Mouse (Mus musculus) right cerebral cortex, postnatal 25 days (tissue): ENCODE measurements around the gene Lsmem1.
"Not testable (repeated sequence)": the region's sequence is repeated elsewhere in the genome, so short reads cannot be mapped to it uniquely, and the experiment has no call there.

Experiments used
- DNase-seq: peaks from one replicate; pipeline ENCODE4 v3.0.0; 2022

Lsmem1 gene

GRCm38 (mm10) chr12:40209049-40209448 lies 9.8 kb upstream of the Lsmem1 start:
- DNase-seq, result no peak

GRCm38 (mm10) chr12:40207909-40208308 lies 8.6 kb upstream of the Lsmem1 start:
- no peak for DNase-seq

GRCm38 (mm10) chr12:40202161-40203035 lies 3.1 kb upstream of the Lsmem1 start:
- no peak for DNase-seq

GRCm38 (mm10) chr12:40200484-40201235 lies 1.4 kb upstream of the Lsmem1 start:
- no peak for DNase-seq

GRCm38 (mm10) chr12:40199795-40200402 lies 609 bp upstream of the Lsmem1 start:
- peak; percentile 69 for DNase-seq

GRCm38 (mm10) chr12:40198427-40198826 lies 863 bp downstream of the Lsmem1 start:
- DNase-seq, result no peak

- DNase-seq, result no peak
These were observed 1.3 kb downstream of the Lsmem1 start for GRCm38 (mm10) chr12:40198019-40198418.

GRCm38 (mm10) chr12:40197511-40197910 lies 1.8 kb downstream of the Lsmem1 start:
- no peak for DNase-seq

- DNase-seq, result no peak
These were observed 13.8 kb downstream of the Lsmem1 start for GRCm38 (mm10) chr12:40185474-40185873.

- DNase-seq, result no peak
These were observed 22.2 kb downstream of the Lsmem1 start for GRCm38 (mm10) chr12:40177089-40177488.

- DNase-seq, result no peak
These were observed 23.1 kb downstream of the Lsmem1 start for GRCm38 (mm10) chr12:40176158-40176557.

- DNase-seq, result not testable (repeated sequence)
These were observed 24.1 kb downstream of the Lsmem1 start for GRCm38 (mm10) chr12:40175171-40175570.

GRCm38 (mm10) chr12:40171637-40172036 lies 27.7 kb downstream of the Lsmem1 start:
- DNase-seq, result no peak

GRCm38 (mm10) chr12:40169675-40170074 lies 29.6 kb downstream of the Lsmem1 start:
- DNase-seq, result no peak

- DNase-seq, result no peak
These were observed 34.7 kb downstream of the Lsmem1 start for GRCm38 (mm10) chr12:40164621-40165020.

- no peak for DNase-seq
These were observed 38.5 kb downstream of the Lsmem1 start for GRCm38 (mm10) chr12:40160777-40161176.

- DNase-seq, result no peak
These were observed 45.1 kb downstream of the Lsmem1 start for GRCm38 (mm10) chr12:40154188-40154587.

GRCm38 (mm10) chr12:40152353-40153069 lies 46.8 kb downstream of the Lsmem1 start:
- no peak for DNase-seq

- DNase-seq, result no peak
These were observed 52.0 kb downstream of the Lsmem1 start for GRCm38 (mm10) chr12:40147319-40147718.

GRCm38 (mm10) chr12:40146510-40146909 lies 52.8 kb downstream of the Lsmem1 start:
- DNase-seq, result no peak

GRCm38 (mm10) chr12:40140706-40141105 lies 58.6 kb downstream of the Lsmem1 start:
- no peak for DNase-seq

GRCm38 (mm10) chr12:40139484-40140245 lies 59.6 kb downstream of the Lsmem1 start:
- no peak for DNase-seq
